Mouse (Mus musculus) 416B (cell line): ENCODE measurements around the gene Rbms3.

ENCODE experiments used
- DNase-seq: peaks from one replicate; pipeline ENCODE4 v3.0.0; 2011; ENCODE audit warnings: low read depth

Rbms3 gene

DNA sequence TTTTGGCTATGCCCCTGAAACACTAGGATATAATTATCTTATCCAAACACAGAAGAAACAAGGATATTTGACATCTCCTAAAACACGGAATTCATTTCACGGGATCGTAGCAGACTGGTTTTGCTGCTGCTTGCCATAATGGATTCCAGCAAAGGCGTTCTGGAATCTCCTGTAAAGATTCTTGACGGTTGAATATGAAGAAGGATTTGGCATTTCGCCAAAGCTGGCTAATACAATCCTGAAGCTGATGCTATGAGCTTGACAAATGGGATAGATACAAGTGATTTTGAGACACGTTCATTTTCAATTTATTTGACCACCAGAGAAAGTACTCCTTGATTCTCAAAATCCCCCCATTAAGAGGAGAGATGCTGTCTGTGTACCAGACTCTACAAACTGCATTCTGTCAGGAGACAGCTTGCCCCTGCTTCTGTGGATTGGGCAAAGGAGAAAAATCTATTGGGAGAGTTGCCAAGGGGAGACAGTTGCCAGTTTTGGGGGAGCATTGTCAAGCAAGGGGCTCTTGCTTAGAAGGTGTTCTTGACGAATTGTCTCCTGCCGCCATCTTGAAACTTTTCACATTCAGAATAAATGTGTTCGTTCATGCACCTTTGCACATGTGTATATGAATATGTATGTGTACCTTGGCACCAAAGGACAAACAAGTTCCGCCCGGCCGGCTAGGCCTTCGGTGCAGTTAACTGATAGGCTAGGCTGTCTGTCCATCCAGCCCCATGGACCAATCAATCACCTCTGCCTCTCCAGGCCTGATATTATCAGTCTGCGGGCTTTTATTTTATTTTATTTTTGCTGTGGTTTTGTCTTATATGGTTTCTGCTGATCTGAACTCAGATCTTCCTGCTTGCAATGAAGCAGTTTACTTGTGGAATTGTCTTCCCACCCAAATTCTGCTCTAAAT, 442.3 kb downstream of the Rbms3 start:
- DNase-seq = no peak

DNA sequence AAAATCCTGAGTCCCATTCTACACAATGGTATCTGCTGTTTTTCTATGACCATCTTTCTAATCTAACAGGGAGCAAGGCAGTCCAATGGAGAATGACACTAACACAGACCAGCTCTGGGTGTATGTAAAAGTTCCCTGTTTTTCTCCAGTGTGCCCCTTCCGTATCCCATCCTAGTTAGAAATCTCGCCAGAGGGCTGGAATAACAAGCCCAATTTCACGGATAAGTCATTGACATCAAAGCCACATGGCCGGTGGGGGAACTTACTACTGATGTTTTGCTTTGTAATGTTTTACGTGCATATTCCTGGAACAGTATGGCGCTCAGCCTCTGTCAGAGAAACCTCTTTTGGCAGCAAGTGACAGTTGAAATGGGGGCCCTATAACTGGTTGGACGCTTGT, 449.1 kb downstream of the Rbms3 start:
- no peak for DNase-seq

DNA sequence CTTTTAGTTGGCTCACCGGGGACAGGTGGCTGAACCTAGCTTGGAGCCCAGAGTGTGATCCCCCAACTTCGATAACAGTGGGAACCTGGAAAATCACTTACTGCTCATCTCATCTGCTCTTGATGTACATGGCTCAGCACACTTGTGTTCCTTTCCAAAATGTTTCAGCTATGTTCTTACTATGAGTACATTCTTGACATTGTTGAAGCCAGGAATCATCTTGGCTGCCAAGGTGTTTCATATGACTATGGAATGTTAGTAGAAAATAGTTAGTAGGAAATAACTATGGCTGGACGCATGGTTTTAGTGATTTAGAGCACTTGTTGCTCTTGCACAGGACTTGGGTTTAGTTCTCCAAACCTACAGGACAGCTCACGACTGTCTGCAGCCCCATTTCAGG, 451.3 kb downstream of the Rbms3 start:
- no peak for DNase-seq

DNA sequence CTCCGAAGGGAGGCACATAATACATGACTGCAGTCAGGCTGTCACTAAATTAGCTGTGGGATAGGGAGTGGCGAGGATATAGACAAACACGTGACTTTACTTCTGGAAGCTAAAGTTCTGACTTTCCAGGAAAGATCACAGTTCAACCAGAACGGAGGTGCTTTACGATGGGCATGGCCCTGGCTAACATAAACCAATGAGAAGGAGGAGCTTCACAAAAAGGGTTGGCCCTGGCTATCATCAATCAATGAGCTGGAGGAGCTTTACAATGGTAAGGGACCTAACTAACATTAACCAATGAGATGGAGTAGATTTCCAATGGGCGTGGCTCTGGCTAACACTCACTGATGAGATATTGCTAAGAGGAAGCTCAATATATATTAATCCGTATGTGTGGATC, 457.2 kb downstream of the Rbms3 start:
- DNase-seq = no peak

DNA sequence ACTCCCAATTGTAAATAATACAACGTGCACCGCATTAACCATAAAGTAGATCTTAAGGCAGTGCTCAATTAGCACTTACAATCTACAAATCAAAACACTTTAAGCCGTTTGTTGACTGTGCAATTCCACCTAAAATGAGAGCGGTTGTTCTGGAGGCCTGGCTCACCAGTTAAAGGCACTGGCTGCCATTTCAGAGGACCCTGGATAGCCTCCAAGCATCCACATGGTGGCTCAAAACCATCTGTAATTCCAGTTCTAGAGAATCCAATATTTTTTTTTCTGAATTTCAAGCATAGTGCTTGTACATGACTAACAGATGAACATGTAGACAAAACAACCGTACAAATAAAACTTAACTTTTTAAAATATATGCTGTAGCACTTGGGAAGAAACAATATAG, 460.5 kb downstream of the Rbms3 start:
- no peak for DNase-seq

DNA sequence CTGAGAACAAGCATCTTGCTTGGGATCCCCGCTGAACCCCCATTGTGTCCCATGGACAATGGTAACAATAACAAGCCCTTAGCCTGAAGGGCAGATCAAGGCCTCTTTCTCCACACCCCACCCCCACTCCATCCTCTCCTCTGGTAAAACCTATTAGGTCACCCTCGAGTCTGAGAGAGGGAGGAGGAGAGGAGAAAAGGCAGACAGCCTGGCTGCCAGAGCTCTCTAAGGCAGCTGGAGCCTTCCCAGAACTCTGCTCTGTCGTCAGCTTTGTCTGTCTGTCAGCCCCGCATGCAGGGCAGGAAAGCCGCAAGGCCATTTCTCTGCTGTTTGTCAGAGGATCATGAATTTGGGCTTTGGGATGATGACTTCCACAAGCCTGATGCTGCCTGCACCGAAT, 466.6 kb downstream of the Rbms3 start:
- DNase-seq = no peak

DNA sequence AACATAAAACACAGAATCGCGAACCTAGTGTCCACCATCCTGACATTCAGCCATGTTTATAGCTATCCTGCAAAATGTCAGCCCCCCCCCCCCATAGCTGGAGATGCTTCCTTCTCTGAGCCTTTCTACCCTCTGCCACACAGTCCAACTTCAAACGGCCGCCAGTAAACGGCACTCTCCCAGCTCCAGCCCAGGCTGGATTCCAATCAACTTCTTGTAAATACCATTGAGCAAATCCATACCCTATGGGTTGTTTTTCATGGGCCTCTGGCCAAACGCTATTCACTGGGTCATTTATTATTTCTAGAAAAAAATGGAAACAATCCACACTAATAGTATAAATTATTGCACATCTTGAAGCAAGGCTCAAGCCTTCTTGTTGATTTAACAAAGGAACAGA, 468.6 kb downstream of the Rbms3 start:
- no peak for DNase-seq

DNA sequence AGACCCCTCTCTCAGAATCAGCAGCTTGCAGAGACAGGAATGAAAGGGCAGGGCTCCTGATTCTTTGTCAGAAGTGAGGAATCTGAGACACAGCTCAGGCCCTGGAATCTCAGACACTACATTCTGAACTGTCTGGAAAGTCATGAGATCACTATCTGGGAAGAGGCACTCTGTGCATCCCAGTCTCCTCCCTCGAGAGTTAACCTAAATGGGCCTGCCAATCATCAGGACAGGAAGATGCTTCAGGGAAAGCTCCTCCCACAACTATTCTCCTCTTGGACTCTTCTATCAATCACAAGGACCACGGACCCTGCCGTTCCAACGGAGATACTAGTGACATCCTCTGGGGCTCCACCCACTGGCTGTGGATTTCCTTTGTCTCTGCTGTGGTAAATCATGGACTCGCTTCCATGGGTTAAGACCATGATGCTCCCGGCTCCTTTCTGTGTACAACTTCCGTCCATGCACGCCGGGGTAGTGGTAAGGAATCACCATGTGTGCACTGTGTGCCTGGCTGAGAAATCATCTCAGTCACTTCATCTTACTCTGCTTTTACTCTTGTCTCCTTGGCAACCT, 473.3 kb downstream of the Rbms3 start:
- no peak for DNase-seq

DNA sequence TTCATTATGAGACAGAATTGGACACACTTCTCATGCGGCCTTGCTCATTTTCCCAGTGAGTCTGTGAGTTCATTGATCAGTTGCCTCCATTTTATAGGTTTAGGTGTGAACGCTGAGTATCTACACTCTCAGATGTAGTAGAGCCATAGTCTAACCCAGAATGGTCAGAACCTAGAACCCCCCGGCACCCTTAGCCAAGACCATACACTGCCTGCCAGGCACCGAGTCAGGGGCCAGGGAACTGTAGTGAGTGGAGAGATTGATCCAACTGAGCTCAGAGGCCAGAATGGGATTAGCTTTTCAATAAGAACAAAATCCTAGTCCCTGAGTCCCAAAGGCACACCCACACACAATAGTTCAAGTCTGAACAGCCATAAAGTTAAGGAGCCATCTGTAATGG, 475.1 kb downstream of the Rbms3 start:
- no peak for DNase-seq

DNA sequence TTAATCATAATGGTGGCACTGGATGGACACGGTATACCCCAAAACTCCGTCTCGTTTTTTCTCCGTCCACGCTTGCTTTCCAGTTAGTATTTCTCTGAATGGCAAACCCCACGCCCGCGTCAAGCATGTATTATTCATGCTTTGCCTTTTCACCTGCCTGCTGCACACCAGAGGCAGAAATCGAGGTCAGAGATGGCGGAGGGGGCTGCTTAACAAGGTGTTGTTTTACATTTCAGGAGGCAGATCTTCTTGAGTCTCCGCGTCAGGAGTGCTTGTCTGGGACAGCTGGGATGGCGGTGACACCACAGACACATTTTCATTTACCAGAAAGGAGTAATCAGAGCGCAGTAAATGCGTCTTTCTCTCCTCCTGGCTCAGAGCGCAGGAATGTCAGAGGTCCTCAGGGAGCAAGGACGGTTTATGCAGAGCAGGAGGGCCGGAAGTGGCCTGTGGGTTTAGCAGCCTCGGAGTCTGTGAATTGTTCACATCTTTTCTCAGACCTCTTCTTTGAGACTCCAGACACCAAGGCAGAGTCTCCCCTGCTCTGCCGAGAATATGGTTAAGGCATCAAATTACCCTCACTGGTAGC, 475.9 kb downstream of the Rbms3 start:
- DNase-seq = no peak

DNA sequence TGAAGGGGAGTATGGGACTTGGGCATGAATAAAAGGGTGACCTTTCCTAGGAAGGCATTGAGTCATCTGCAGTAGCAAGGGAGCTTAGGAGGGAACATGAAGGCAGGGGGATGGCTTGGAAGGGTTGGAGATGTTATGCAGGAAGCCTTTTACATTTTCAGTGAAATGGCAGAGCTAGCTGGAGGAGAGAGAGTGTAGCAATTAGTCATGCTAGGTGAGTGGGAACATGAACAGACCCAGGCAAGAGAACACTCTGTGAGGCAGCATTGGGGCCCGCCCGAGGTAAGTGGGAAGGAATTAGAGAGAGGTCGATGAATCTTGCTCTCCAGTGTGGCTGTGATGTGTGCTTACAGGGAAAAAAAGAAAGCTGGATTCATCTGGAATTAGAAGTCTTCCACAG, 477.8 kb downstream of the Rbms3 start:
- no peak for DNase-seq

DNA sequence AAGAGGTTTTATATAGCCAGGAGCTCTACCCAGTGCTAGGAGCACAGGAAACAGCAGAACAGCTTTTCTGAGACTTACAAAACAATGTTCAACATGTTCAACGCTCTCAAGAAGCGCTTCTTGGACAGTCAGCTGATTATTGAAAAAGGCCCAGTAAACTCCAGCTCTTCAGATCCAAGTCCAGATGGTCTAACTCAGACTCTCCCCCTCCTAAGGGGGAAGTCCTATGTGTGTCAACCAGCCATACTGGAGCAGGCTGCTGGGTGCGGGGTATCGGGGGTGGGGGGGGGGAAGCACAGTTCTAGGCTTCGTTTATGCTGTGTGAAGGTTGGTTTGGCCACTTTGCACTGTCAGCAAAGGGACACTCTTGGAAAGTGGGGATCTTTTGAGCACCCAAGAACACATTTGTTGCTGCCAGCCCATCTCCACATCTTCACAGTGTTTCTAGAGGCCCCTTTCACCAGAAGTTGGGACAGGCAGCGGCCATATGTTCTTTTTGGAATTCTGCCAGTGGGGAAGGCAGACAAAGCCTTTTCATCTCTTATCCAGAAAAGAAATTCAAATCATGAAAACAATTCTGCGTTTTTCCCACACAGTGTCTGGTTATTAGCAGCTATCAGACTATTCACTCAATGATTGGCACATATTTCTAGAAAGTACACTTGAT, 485.5 kb downstream of the Rbms3 start:
- DNase-seq = no peak

DNA sequence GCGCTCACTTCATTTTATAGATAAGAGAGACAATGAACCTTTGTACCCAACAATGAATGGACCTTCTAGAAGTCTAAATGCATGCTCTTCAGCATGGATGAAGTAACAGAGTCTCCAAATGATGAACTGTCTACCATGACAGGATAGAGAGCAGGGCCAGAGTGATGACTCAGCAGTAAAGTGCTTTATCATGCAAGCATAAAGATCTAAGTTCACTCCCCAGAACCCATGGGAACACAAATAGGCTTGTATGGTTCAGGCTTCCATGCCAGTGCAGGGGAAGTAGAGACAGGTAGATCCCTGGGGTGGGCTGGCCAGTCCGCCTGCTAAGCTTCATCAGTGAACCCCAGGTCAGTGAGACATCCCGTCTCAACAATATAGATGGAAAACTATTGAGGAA, 489.7 kb downstream of the Rbms3 start:
- DNase-seq = no peak

DNA sequence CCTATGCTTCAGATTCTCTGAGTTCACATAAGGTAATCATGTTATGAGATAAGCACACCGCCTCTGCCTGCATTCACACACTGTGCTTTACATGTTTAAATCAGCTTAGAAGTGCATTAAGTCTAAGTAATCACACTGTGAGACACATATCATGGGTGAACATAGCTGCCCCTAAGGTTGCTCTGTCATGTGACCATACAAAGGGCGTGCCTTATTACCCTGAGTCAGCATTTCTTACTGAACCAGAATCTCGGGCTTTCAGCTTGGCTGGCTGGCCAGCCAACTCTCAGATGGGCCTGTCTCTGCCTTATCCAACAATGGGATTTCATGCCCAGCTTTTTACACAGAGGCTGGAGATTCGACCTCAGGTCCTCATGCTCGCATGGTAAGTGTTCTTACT, 493.3 kb downstream of the Rbms3 start:
- no peak for DNase-seq

DNA sequence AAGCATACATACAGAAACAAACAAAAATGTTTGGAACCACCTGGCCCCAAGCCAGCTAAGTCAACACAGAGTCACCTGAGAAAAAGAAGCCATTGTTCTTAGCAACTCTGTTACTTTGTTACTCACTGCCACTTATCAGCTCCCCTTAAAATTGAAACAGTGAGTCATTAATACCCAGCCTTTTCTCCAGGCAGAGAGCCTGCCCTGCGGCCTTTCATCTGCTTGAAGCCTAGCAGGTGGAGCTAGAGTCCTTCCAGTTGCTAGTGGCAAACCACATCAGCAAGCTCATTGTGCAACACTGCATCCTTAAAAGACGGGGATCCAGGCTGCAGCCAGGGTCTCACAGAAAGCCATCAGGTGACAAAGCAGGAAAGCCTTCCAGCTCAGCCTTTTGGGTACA, 495.7 kb downstream of the Rbms3 start:
- DNase-seq = no peak

DNA sequence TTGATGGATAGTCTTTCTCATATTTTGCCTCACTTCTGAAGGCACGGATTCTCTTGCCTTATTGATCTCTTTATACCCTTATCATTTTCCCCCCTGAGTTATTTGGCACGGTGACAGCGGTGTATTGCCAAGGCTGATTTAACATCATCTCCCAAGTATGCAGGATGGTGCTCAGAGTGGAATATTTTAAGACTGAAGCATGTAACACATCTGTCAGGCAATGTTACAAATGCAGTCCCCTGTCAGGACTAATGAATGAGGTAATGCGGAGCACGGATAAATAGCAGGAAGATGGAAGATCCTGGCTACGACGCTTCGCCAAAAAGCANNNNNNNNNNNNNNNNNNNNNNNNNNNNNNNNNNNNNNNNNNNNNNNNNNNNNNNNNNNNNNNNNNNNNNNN, 502.9 kb downstream of the Rbms3 start:
- DNase-seq = no peak

DNA sequence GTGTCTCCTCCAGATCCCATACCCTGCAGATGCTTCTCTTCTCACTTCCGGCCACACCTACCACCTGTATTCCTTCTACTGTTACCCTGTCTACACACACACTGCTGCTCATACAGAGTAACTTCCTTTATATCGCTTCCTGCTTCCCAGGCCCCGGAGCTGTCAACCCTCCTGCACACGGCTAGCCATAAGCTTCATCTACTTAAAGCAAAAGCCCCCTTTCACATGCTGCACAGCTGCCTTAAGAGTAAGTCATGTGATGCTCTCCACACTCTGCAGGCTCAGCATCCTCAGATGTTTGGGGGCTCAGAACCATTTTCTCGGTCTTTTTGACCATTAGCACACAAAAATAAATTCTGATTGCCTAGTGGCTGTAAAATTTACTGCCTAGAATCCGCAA, 503.9 kb downstream of the Rbms3 start:
- DNase-seq = no peak

DNA sequence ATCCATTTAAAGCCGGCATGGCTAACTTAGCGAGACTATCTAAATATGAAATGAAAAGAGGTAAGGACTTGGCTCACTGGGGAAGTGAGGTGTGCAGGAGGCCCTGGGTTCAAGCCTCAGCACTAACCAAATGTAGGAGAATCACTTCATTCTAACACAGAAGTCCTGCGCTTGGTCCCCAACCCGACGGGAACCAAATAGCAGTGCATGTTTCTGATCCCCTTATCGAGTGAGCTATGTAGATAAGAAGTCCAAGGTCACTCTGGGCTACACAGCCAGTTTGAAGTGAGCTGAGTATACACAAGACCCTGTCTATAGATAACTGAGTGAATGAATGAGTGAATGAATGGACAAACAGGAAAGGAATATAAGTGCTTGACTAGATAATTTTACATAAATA, 508.1 kb downstream of the Rbms3 start:
- DNase-seq = no peak

DNA sequence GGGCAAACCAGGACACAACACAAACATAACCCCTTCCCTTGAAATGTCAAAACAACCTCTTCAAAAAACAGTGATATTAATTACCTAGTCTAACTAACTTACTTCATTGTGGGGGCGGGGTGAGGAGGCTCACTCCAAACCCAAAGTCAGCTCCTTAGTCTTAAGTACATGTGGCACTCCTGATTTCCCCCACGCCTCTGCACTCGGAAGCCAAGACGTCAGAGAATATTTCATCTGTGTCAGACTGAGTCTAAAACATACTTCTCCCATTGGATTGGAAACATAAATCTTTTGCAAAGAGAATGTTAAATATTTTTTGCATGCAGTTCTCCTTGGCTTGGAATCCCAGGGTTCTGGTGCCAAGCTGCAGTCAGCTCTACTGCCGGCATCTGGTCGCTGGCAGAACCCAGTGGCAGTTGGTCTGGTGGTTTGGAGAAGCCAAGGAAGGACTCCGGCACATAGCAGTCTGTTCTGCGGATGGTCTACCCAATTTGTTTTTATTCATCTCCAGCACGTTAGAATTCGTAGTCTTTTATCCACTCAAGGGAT, 512.5 kb downstream of the Rbms3 start:
- no peak for DNase-seq

DNA sequence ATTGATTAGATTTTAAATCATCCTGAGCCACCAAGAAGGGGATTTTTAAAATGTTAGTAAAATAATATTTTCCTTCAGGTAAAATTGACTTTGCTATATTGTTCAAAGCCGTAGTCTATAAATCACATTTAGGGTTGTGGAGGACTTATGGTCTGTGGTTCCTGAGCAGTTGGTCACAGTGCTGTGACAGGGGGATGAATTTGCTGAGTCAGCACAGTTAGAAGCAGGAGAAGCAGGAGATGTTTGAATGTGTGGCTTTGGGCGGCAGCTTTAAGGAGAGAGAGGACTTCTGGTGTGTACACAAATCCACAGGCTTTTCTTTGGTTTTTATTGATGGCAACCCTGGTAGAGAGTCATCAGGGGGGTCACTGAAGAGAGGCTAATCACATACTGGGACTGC, 514.1 kb downstream of the Rbms3 start:
- DNase-seq = no peak

DNA sequence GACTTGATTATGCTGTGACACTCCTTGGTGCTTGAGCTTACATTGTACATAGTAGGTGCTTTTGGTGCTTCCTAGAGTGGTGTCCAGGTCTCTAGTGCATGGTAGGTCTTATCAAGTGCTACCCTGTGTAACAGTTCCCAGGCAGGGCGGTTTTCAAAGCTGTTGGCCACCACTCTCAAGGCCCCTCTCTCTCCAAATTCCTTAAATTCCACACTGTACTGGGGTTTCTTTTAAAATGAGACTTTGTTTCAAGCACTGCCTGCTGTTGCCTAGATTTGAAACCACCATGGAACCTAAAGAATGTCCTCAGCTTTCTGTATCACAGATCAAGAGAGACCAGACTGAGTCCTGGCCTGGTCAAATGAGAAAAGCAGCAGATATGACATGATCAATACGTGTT, 516.1 kb downstream of the Rbms3 start:
- DNase-seq = no peak

DNA sequence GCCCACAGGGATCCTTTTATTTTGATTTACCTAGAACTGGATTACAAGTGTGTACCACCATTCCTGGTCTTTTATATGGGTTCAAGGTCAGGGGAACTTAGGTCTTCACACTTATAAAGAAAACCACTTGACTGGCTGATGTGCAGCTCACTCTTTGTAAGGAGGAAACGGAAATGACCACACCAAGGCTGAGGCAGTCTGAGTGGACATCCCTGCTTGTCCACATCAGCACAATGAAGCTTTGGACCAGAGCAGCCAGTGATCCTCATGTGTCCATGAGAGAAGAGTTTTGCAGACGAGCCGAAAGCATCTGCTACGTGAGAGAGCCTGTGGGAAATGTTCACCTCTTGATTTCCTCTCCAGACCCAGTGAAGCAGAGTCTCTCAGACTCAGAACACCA, 521.8 kb downstream of the Rbms3 start:
- DNase-seq = no peak
